Mouse (Mus musculus) embryonic fibroblast, embryonic 13.5 days (primary cell): ENCODE data around the gene Smtnl2.

ENCODE experiments used
- CTCF ChIP-seq: IDR thresholded peaks from 2 replicates; pipeline ENCODE4 v1.5.1; 2011; ENCODE audit warnings: mild to moderate bottlenecking, control low read depth, low read length, moderate library complexity, borderline replicate concordance; ENCODE audit not compliant: insufficient read depth
- POLR2A ChIP-seq: IDR thresholded peaks from 2 replicates; pipeline ENCODE4 v1.6.1; 2011; ENCODE audit warnings: low read depth, mild to moderate bottlenecking, control low read depth, low read length, moderate library complexity

GRCm38 (mm10) chr11:72361385-72362346 lies 49.8 kb downstream of the Smtnl2 start:
- TF ChIP-seq POLR2A (no peak), CTCF (no peak)
